Mouse (Mus musculus) thymus, postnatal 10 days (tissue): ENCODE results near the gene Bace1.

ENCODE experiments used
- DNase-seq, 2 experiments: peaks; one replicate each; pipeline ENCODE4 v3.0.0; 2021; ENCODE audit warnings: low spot score in 2 of 2

Gene Bace1

DNA sequence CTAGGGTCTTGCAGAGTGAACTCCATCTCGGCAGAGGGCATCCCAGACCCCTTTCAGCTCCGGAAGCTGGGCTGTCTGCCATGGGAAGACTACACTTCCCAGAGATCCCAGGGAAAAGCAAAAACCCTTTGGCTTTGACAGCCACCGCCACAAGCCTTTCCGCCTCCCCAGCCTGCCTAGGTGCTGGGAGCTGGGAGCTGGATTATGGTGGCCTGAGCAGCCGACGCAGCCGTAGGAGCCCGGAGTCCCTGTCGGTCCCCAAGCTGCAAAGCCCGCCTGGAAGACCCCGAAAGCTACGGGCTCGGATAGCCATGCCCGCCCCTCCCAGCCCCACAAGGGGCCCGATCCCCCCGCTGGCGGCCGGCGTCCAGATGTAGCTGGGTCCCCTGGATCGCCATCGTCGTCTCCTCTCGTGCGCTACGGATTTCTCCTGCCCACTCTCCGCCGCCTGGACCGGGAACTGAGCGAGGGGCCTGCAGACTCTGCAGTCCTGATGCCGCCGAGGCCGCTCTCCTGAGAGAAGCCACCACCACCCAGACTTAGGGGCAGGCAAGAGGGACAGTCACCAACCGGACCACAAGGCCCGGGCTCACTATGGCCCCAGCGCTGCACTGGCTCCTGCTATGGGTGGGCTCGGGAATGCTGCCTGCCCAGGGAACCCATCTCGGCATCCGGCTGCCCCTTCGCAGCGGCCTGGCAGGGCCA is at the start of gene Bace1:
TSS of gene Bace1 (plus strand) at position 147 of the 705 bp plus-strand sequence.
- DNase-seq = peak in 1 of 2 experiments; percentile 19

DNA sequence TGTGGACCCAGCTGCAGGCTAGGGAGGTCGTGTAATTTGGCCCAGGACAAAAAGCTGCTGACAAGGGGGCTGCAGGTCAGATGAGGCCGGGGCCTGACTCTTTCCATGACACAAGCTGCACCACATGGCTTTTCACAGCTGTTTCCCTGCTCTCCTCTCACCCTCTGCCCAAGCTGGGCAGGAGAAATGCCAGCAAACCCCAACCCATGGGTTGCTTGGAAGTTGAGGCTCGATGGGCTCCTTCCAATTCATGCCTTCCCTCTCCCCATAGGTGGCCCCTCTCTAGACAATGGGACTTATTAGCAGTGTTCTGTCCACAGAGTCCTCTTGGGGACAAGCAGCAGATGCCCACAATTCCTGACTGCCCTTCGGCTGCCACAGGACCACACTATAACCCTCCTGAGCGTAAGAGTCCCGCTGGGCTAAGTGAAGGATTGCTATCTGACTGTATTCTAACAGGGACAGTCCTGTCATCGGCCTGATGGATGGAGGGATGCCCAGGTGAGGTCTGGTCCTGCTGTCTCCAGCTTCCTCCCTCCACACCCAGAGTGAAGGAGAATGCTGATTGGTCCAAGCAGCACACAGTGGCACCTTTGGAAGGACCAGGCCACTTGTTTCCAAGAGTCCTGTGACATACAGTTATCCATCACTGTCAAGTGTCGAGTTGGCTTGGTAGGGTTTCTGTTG is 46.8 kb upstream of the Bace1 start:
- no peak for DNase-seq

DNA sequence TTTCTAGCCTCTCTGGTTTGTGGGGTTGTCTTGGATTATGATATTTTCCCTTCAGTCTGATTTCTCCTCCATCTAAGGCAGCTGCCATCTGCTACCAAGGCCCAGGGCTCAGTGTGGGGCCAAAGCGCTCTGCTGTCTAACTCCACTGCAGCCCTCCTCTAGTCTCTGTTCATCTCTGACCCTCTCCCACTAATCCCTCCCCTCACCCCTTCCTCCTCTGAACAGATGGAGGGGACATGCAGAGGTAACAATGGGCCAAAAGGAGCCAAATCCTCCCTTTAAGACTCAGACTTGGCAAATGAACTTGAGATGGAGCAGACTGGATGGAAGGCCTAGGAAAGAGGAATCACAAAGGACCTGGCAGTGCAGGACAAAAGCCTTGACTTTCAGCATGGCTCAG is 46.1 kb upstream of the Bace1 start:
- DNase-seq = no peak

- no peak for DNase-seq
These were observed 44.7 kb upstream of the Bace1 start for GRCm38 (mm10) chr9:45793697-45794096.

- no peak for DNase-seq
These were observed 42.7 kb upstream of the Bace1 start for GRCm38 (mm10) chr9:45795722-45796121.

DNA sequence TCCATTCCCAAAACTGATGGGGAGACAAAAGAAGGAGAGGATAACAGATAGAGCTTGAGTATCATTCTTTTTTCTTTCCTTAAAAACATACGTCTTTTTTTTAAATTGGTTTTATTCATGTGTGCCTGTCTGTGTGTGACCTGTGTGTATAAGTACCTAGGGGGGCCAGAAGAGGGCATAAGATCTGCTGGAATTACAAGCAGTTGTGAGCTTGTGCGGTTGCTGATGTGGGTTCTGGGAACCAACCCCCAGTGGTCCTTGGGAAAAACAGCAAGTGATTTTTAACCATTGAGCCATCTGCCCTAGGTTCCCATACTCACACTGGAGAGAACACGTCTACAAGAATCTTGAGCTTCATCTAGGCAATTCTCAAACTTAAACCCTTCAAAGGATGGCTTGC is 41.1 kb upstream of the Bace1 start:
- DNase-seq = no peak

DNA sequence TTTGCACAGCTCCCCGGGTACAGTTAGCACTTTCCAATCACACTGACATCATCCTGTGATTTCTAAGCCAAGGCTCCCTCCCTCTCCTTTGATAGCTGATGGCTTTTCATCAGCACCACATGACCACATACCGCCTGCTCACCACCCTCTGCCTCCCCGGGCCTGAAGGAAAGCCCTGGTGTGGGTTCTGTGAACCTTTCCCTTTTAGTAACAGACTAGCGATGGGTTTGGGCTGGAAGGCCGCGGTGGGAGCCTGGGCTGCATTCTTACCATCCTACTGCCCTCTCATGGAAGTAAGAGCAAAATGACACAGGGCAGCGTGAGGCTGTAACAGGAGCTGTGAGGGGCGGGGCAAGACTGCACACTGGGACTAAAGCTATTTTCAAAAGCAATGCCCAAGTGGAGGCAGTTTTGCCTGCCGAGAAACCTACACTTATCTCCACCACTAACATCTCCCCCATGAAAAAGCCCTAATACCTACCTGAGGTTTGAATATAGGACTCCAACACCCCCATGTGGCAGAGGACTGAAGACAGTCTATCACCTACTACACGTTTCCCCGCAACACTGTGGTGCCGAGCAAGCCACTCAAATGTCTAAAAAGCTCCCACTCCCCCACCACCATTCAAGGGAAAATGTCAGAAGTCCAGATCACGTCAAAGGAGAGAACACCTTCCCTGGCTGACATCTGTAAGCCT is 39.8 kb upstream of the Bace1 start:
- no peak for DNase-seq

GRCm38 (mm10) chr9:45799402-45799801 is 39.0 kb upstream of the Bace1 start:
- no peak for DNase-seq

- no peak for DNase-seq
These were observed 35.2 kb upstream of the Bace1 start for GRCm38 (mm10) chr9:45803070-45803774.

- DNase-seq = no peak
These were observed 31.5 kb upstream of the Bace1 start for GRCm38 (mm10) chr9:45806847-45807246.

- no peak for DNase-seq
These were observed 31.0 kb upstream of the Bace1 start for GRCm38 (mm10) chr9:45807337-45807736.

- peak in 1 of 2 experiments; percentile 23 for DNase-seq
These were observed 30.6 kb upstream of the Bace1 start for GRCm38 (mm10) chr9:45807761-45808160.

- DNase-seq = no peak
These were observed 26.4 kb upstream of the Bace1 start for GRCm38 (mm10) chr9:45811946-45812345.

DNA sequence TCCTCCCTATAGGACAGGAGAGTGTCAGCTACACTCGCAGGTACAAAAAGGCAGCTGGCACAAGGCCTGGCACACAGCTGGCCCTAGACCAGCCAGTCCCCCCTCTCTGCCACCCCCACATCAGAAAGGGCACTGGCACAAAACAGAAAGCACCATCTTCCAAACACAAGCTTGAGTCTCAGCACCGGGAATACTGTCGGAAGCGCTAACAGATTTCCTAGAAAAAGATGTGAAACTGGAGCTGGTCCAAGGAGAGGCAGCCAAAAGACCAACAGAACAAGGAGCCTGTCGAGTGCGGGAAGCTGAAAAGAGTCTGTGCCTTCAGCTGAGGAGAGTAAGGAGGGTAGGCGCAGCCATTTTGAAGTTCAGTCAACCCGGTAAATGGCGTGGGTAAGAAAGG is 23.3 kb upstream of the Bace1 start:
- DNase-seq = no peak

DNA sequence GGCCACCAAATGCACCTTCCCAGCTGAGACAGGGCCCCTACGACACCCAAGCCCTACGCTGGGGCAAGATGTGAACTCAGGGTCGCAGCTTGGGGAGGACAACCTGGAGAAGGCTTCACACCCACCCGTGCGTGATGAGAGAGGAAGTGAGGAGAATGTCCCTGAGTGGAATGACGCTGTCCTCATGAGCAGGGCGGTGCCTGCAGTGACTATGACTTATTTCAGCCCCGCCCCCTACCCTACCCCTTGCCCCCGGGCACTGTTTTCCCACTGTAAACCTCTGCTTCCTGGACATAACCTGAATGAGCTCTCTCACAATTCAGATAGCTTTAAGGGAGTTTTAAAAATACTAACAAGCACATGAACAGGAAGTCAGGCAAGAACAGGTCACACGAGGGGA is 22.9 kb upstream of the Bace1 start:
- DNase-seq = no peak

DNA sequence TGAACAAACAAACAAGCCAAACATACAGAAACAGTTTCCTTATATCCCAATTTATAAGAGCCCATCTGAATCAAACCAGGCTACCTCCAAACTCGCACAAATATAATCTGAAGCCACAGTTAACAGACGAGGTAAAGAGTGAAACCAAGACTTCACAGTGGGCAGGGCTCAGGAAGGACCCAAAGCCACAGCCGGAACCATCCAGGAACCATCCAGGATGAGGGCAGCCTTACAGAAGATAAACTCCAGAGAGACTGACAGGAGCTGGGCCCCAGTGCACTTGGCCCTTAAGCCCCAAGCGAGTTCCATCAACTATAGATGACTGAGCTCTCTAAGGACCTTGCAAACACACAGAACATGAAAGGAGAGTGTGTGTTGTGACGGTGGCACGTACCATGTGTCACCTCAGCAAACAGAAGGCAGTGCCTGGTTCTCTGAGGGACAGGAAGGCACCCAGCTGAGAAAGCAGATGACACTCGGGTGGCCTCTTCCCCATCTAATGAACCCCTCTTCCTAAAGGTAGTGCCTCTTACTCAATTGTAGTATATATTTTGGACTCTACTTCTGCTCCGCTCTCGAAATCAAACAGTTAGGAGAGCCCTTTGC is 19.9 kb upstream of the Bace1 start:
- DNase-seq = no peak

GRCm38 (mm10) chr9:45827663-45828290 is 10.6 kb upstream of the Bace1 start:
- DNase-seq = no peak

- peak; percentile 77 to 81 for DNase-seq
These were observed 10.0 kb upstream of the Bace1 start, which contains the start of gene Cep164 for GRCm38 (mm10) chr9:45828291-45828963. Cep164 (minus strand) TSS chr9:45828691.

DNA sequence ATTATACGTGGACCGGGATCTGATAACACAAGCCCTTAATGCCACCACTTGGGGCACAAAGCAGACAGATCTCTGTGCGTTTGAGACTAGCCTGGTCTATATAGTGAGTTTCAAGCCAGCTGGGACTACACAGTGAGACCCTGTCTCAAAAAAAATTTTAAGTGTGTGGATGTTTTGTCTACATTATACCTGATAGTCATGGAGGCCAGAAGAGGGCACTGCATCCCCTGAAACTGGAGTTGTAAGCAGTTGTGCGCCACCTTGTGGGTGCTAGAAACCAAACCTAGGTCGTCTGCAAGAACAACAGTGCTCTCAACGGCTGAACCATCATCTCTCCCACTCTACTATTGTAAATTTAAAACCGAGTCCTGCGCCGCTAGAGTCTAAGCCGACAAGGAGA is 9.3 kb upstream of the Bace1 start:
- DNase-seq = peak; percentile 70 to 83

GRCm38 (mm10) chr9:45832898-45833297 is 5.5 kb upstream of the Bace1 start:
- DNase-seq = no peak

DNA sequence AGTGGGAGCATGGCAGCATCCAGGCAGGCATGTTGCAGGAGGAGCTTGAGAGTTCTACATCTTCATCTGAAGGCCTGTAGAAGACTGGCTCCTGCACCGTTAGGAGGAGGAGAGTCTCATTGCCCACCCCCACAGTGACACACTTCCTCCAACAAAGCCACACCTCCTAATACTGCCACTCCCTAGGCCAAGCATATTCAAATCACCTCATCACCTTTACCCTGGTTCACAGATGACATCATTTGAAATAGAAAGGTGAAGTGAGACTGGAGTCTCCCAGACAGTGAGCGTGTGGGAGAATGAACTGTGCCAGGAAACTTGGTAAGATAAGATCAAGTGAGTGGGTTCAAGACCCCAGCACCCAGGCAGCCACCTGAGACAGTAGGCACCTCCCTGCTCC is 4.9 kb upstream of the Bace1 start:
- DNase-seq = no peak
